Comparison of ENCODE assay signal across 15 mouse cellular contexts in genomic region chr15:26809569-26809968, GRCm38 (mm10).
DNase-seq lines count a peak whose midpoint lies in the region; ATAC-seq and TF ChIP-seq lines count a peak whose summit lies in the region.
"Had no signal": no experiment of that assay in that cellular context is flagged by ENCODE, and none has a peak within 500 bp of the region (broad histone marks: within the 10 kb centered on the region; RNA-seq: fewer than 3 reads in every experiment).

No protein-coding gene starts in this region.

- no peak overlapping the region for H3K4me2 ChIP-seq in kidney, postnatal 0 days (ENCODE audit: low read length)
- H3K4me2 ChIP-seq in hindbrain, embryonic 12.5 days (replicated peaks): no peak overlapping the region
- H3K4me2 ChIP-seq: forebrain, embryonic 13.5 days; hindbrain, embryonic 15.5 days; liver, embryonic 12.5 days; lung, embryonic 14.5 days; midbrain, embryonic 13.5 days had no signal

- DNase-seq in heart, adult 8-10 months (ENCODE audit: low spot score): peak; percentile 40
- DNase-seq in heart, embryonic 10.5 days (ENCODE audit: low spot score): no peak
- peak; percentile 16 for DNase-seq in ovary, postnatal 14 days (ENCODE audit: low spot score)
- no peak for DNase-seq in ovary, postnatal 10 days (ENCODE audit: low spot score)
- peak; percentile 77 for DNase-seq in kidney, postnatal 0 days (ENCODE audit: low spot score)
- no peak for DNase-seq in frontal cortex, postnatal 10 days (ENCODE audit: low spot score in 2 of 2)
- DNase-seq: cerebellum, adult 11-12 months; cerebellum, postnatal 25 days; lung, embryonic 14.5 days had no signal

- ATAC-seq in kidney, postnatal 0 days (replicated peaks; ENCODE audit: low FRiP score, low read depth): no peak
- no peak for ATAC-seq in hindbrain, embryonic 12.5 days (ENCODE audit: low FRiP score)
- ATAC-seq: forebrain, embryonic 13.5 days; intestine, embryonic 16.5 days; liver, embryonic 12.5 days; midbrain, embryonic 13.5 days had no signal

- H3K27ac ChIP-seq in heart, embryonic 10.5 days: no peak overlapping the region
- no peak overlapping the region for H3K27ac ChIP-seq in kidney, postnatal 0 days
- H3K27ac ChIP-seq in hindbrain, embryonic 12.5 days: no peak overlapping the region
- H3K27ac ChIP-seq: forebrain, embryonic 13.5 days; hindbrain, embryonic 15.5 days; liver, embryonic 12.5 days; midbrain, embryonic 13.5 days had no signal

- H3K4me3 ChIP-seq in heart, embryonic 10.5 days: no peak overlapping the region
- H3K4me3 ChIP-seq in kidney, postnatal 0 days (replicated peaks; ENCODE audit: low read depth, low read length): no peak overlapping the region
- no peak overlapping the region for H3K4me3 ChIP-seq in hindbrain, embryonic 12.5 days
- H3K4me3 ChIP-seq: forebrain, embryonic 13.5 days; hindbrain, embryonic 15.5 days; liver, embryonic 12.5 days; midbrain, embryonic 13.5 days had no signal

- H3K9me3 ChIP-seq in heart, embryonic 10.5 days: no peaks in the 10 kb centered on the region
- no peaks in the 10 kb centered on the region for H3K9me3 ChIP-seq in kidney, postnatal 0 days (replicated peaks; ENCODE audit: low read length)
- no peaks in the 10 kb centered on the region for H3K9me3 ChIP-seq in hindbrain, embryonic 12.5 days (replicated peaks)
- H3K9me3 ChIP-seq: forebrain, embryonic 13.5 days; hindbrain, embryonic 15.5 days; liver, embryonic 12.5 days; midbrain, embryonic 13.5 days had no signal

- WGBS in heart, embryonic 10.5 days: 80% methylated on average over 3 of the region's 3 CpGs
- WGBS in kidney, postnatal 0 days: 44% methylated on average over 3 of the region's 3 CpGs
- WGBS in hindbrain, embryonic 12.5 days: 86% methylated on average over 3 of the region's 3 CpGs

- H3K36me3 ChIP-seq in heart, embryonic 10.5 days: no peaks in the 10 kb centered on the region
- no peaks in the 10 kb centered on the region for H3K36me3 ChIP-seq in kidney, postnatal 0 days (ENCODE audit: insufficient read depth, low read length)
- H3K36me3 ChIP-seq in hindbrain, embryonic 12.5 days: no peaks in the 10 kb centered on the region
- H3K36me3 ChIP-seq: hindbrain, embryonic 15.5 days; liver, embryonic 12.5 days; midbrain, embryonic 13.5 days had no signal

- H3K4me1 ChIP-seq in heart, embryonic 10.5 days: no peaks in the 10 kb centered on the region
- no peaks in the 10 kb centered on the region for H3K4me1 ChIP-seq in kidney, postnatal 0 days (replicated peaks; ENCODE audit: insufficient read depth, low read length)
- H3K4me1 ChIP-seq in hindbrain, embryonic 12.5 days: no peaks in the 10 kb centered on the region
- H3K4me1 ChIP-seq: forebrain, embryonic 13.5 days; hindbrain, embryonic 15.5 days; liver, embryonic 12.5 days; midbrain, embryonic 13.5 days had no signal

- H3K9ac ChIP-seq in kidney, postnatal 0 days (ENCODE audit: low read depth, low read length): no peak overlapping the region
- H3K9ac ChIP-seq in hindbrain, embryonic 12.5 days: no peak overlapping the region
- H3K9ac ChIP-seq: forebrain, embryonic 13.5 days; hindbrain, embryonic 15.5 days; liver, embryonic 12.5 days; lung, embryonic 14.5 days; midbrain, embryonic 13.5 days had no signal

- no peak for TF ChIP-seq CTCF in kidney, postnatal 0 days (IDR thresholded peaks at IDR 0.05; ENCODE audit: low read depth)

- no peaks in the 10 kb centered on the region for H3K27me3 ChIP-seq in heart, embryonic 10.5 days (ENCODE audit: insufficient read depth, poor library complexity, severe bottlenecking)
- H3K27me3 ChIP-seq in kidney, postnatal 0 days (ENCODE audit: insufficient read depth, low read length): no peaks in the 10 kb centered on the region
- no peaks in the 10 kb centered on the region for H3K27me3 ChIP-seq in hindbrain, embryonic 12.5 days
- H3K27me3 ChIP-seq: forebrain, embryonic 13.5 days; hindbrain, embryonic 15.5 days; liver, embryonic 12.5 days; midbrain, embryonic 13.5 days had no signal

Comparison
In these comparisons a context has a peak if more than half of its experiments do, and no peak if none do; other contexts are left out.
1. DNase-seq: peak in heart, adult 8-10 months (single experiment), ovary, postnatal 14 days (single experiment) and kidney, postnatal 0 days (single experiment); none in heart, embryonic 10.5 days (single experiment), ovary, postnatal 10 days (single experiment) and frontal cortex, postnatal 10 days (0 of 2).